Mouse (Mus musculus) C2C12 (cell line): Measurements from ENCODE around the gene Rufy1.

ENCODE experiments used
- CTCF ChIP-seq: IDR thresholded peaks from one replicate; pipeline ENCODE4 v1.5.1; 2011; ENCODE audit not compliant: control insufficient read depth, insufficient read depth, insufficient read length
- MAX ChIP-seq: IDR thresholded peaks from one replicate; pipeline ENCODE4 v1.6.1; 2011; ENCODE audit warnings: mild to moderate bottlenecking, control low read depth

DNA sequence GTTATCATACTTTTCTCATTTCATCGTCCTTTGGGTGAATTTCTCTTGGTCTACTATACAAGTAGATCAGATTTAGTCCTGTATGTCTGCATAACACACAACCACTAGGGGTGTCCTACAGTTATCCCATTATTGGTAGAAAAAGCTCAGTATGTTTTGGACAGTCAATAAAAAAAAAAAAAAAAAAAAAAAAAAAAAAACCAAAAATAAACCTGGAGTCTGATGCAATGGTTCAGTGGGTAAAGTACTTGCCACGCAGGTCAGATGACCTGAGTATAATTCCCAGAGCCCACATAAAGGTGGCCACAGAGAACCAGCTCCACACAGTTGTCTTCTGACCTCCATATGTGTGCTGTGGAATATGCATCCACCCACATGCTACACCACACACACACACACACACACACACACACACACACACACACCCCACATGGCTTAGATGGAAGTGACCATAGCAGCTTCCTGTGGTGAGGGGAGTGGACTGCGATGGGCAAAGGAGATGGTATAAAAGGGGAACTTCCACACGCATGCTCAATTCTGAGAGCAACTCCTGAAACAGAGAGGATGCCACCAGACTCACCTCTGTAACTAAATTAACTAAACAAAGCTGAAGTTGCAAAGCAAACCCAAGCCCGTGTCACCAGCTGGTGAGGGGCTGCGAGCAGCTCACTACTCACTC, 15.2 kb downstream of the Rufy1 start:
- no peak for TF ChIP-seq CTCF
- TF ChIP-seq MAX = no peak
